Mouse (Mus musculus) E14TG2a.4 (cell line): ENCODE results near the gene Rps10.

Source experiments
- H3K27me3 ChIP-seq: 2 replicates; pipeline ENCODE4 v1.6.1; 2014; ENCODE audit warnings: low read length, control low read depth; ENCODE audit not compliant: insufficient read depth
- H3K36me3 ChIP-seq: 2 replicates; pipeline ENCODE4 v1.6.1; 2014; ENCODE audit warnings: low read length, control low read depth; ENCODE audit not compliant: insufficient read depth
- H3K4me1 ChIP-seq: replicated peaks from 2 replicates; pipeline ENCODE4 v1.6.1; 2014; ENCODE audit warnings: low read depth, low read length, control low read depth
- H3K4me3 ChIP-seq: replicated peaks from 2 replicates; pipeline ENCODE4 v1.5.1; 2014; ENCODE audit warnings: mild to moderate bottlenecking, low read length
- H3K9me3 ChIP-seq: 2 replicates; pipeline ENCODE4 v1.6.1; 2014; ENCODE audit warnings: low read length, control low read depth
- CTCF ChIP-seq: conservative IDR thresholded peaks from 2 replicates; pipeline ENCODE4 v1.5.1; 2014; ENCODE audit warnings: low read length
- NANOG ChIP-seq: IDR thresholded peaks from 2 replicates; pipeline ENCODE4 v1.6.1; 2014; ENCODE audit warnings: borderline replicate concordance, low read length, mixed read lengths
- POU5F1 ChIP-seq: IDR thresholded peaks from 2 replicates; pipeline ENCODE4 v1.6.1; 2014; ENCODE audit warnings: low read length, borderline replicate concordance

The Rps10 gene

GRCm38 (mm10) chr17:27596376-27597190, 39.9 kb downstream of the Rps10 start:
- Histone ChIP-seq H3K9me3 (no peaks in the 10 kb centered on the region), H3K27me3 (no peaks in the 10 kb centered on the region), H3K36me3 (peaks cover 55% of the 10 kb centered on the region), H3K4me1 (peaks cover 84% of the 10 kb centered on the region), H3K4me3 (peak overlapping the region; percentile 32; the same call in 1 of the 2 replicates)
- TF ChIP-seq CTCF (no peak), POU5F1 (no peak), NANOG (no peak)

GRCm38 (mm10) chr17:27595659-27596375, 40.7 kb downstream of the Rps10 start:
- peaks cover 59% of the 10 kb centered on the region for H3K36me3 ChIP-seq
- H3K9me3 ChIP-seq, result no peaks in the 10 kb centered on the region
- peaks cover 84% of the 10 kb centered on the region for H3K4me1 ChIP-seq
- H3K27me3 ChIP-seq, result no peaks in the 10 kb centered on the region
- TF ChIP-seq POU5F1, result no peak
- TF ChIP-seq NANOG, result no peak
- 0 out of 2 replicates have a peak, but pooled peaks have one; percentile 3 for TF ChIP-seq CTCF
- peak overlapping the region; percentile 43 for H3K4me3 ChIP-seq

- Histone ChIP-seq H3K36me3 (peaks cover 82% of the 10 kb centered on the region), H3K27me3 (no peaks in the 10 kb centered on the region), H3K4me3 (no peak overlapping the region), H3K9me3 (no peaks in the 10 kb centered on the region), H3K4me1 (peaks cover 92% of the 10 kb centered on the region)
- no peak for TF ChIP-seq NANOG
- no peak for TF ChIP-seq CTCF
- TF ChIP-seq POU5F1, result no peak
Measured at GRCm38 (mm10) chr17:27592565-27592910, 43.9 kb downstream of the Rps10 start.

- Histone ChIP-seq H3K9me3 (no peaks in the 10 kb centered on the region), H3K4me3 (no peak overlapping the region), H3K27me3 (no peaks in the 10 kb centered on the region), H3K4me1 (peaks cover 92% of the 10 kb centered on the region), H3K36me3 (peaks cover 85% of the 10 kb centered on the region)
- TF ChIP-seq POU5F1 (no peak), NANOG (no peak), CTCF (peak; percentile 71)
Measured at GRCm38 (mm10) chr17:27591826-27592564, 44.5 kb downstream of the Rps10 start.

GRCm38 (mm10) chr17:27588231-27588630, 48.2 kb downstream of the Rps10 start:
- TF ChIP-seq POU5F1, result no peak
- no peak for TF ChIP-seq NANOG
- TF ChIP-seq CTCF, result no peak
- no peak overlapping the region for H3K4me3 ChIP-seq
- H3K36me3 ChIP-seq, result peaks cover 77% of the 10 kb centered on the region
- no peaks in the 10 kb centered on the region for H3K9me3 ChIP-seq
- peaks cover 87% of the 10 kb centered on the region for H3K4me1 ChIP-seq
- no peaks in the 10 kb centered on the region for H3K27me3 ChIP-seq

- H3K36me3 ChIP-seq, result peaks cover 79% of the 10 kb centered on the region
- H3K9me3 ChIP-seq, result no peaks in the 10 kb centered on the region
- no peaks in the 10 kb centered on the region for H3K27me3 ChIP-seq
- H3K4me1 ChIP-seq, result peaks cover 89% of the 10 kb centered on the region
- no peak for TF ChIP-seq NANOG
- no peak for TF ChIP-seq CTCF
- TF ChIP-seq POU5F1, result no peak
- no peak overlapping the region for H3K4me3 ChIP-seq
Measured at GRCm38 (mm10) chr17:27587252-27587651, 49.2 kb downstream of the Rps10 start.

GRCm38 (mm10) chr17:27586661-27587060, 49.8 kb downstream of the Rps10 start:
- TF ChIP-seq POU5F1, result no peak
- no peak for TF ChIP-seq CTCF
- TF ChIP-seq NANOG, result no peak

More at GRCm38 (mm10) chr17:27586661-27587060, 49.8 kb downstream of the Rps10 start:
- Histone ChIP-seq H3K4me1 (peaks cover 90% of the 10 kb centered on the region), H3K9me3 (no peaks in the 10 kb centered on the region), H3K36me3 (peaks cover 84% of the 10 kb centered on the region), H3K4me3 (no peak overlapping the region), H3K27me3 (no peaks in the 10 kb centered on the region)
